ENCODE assay signal across 14 mouse cellular contexts in the genomic region with DNA sequence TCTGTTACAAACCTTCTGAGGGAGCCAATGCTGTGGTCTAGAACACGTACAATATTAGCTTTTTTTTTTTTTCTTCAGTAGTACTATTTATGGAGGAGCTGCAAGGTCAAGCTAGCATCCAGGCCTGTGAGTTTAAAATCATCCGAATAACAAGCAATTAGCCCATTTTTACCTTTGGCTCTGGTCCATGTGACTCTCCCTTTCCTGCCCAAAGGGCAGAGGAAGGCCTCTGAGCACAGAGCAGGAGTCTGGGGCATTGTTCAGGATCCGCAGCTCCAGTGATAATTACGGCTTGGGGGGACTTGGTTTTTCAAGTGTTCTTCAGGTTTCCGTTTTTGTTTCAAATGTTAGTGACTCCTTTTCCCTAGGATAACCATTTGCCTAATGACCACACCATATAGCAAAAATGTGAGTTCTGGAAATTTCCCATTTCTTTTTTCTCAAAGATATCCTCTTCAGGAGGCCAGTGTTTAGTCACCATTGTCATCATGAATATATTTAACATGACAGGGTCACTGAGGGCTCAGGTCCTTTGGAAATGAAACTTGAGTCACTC. TPM values are rescaled to one million over a fixed set of nuclear protein-coding genes. Genes with fewer than 3 reads are reported as not detected.
DNase-seq lines count a peak whose midpoint lies in the region; ATAC-seq and TF ChIP-seq lines count a peak whose summit lies in the region.
"Had no signal": no experiment of that assay in that cellular context is flagged by ENCODE, and none has a peak within 500 bp of the region (broad histone marks: within the 10 kb centered on the region; RNA-seq: fewer than 3 reads in every experiment).

No protein-coding gene starts in this region.

- peaks cover 3% of the 10 kb centered on the region; the same call in 1 of the 2 replicates for H3K4me1 ChIP-seq in liver, postnatal 0 days (ENCODE audit: insufficient read depth)
- no peaks in the 10 kb centered on the region for H3K4me1 ChIP-seq in liver, embryonic 11.5 days (replicated peaks; ENCODE audit: control insufficient read depth, insufficient read depth, low read length)
- H3K4me1 ChIP-seq: embryonic facial prominence, embryonic 12.5 days; stomach, embryonic 15.5 days had no signal

- no peak overlapping the region for H3K4me3 ChIP-seq in liver, postnatal 0 days (ENCODE audit: low read depth, low read length)
- no peak overlapping the region for H3K4me3 ChIP-seq in liver, embryonic 11.5 days (ENCODE audit: low read depth, low read length)
- H3K4me3 ChIP-seq: embryonic facial prominence, embryonic 12.5 days; stomach, embryonic 15.5 days had no signal

- H3K36me3 ChIP-seq in liver, postnatal 0 days (replicated peaks; ENCODE audit: insufficient read depth, low read length): no peaks in the 10 kb centered on the region
- no peaks in the 10 kb centered on the region for H3K36me3 ChIP-seq in liver, embryonic 11.5 days (ENCODE audit: control insufficient read depth, insufficient read depth, low read length)
- H3K36me3 ChIP-seq: embryonic facial prominence, embryonic 12.5 days; stomach, embryonic 15.5 days had no signal

- H3K27ac ChIP-seq in liver, postnatal 0 days (ENCODE audit: low read depth): peak overlapping the region; percentile 59
- H3K27ac ChIP-seq in liver, embryonic 11.5 days (ENCODE audit: low read depth, low read length): no peak overlapping the region
- H3K27ac ChIP-seq: embryonic facial prominence, embryonic 12.5 days; macrophage; stomach, embryonic 15.5 days had no signal

- no peak overlapping the region for H3K9ac ChIP-seq in liver, postnatal 0 days (replicated peaks)
- H3K9ac ChIP-seq in liver, embryonic 11.5 days (ENCODE audit: low read depth, low read length): no peak overlapping the region
- H3K9ac ChIP-seq: embryonic facial prominence, embryonic 12.5 days; stomach, embryonic 15.5 days had no signal

- DNase-seq in liver, postnatal 0 days: no peak
- DNase-seq in liver, embryonic 11.5 days (ENCODE audit: low spot score): no peak
- peak; percentile 55 to 66 for DNase-seq in adrenal gland, postnatal 36 days
- peak; percentile 23 for DNase-seq in heart, postnatal 4 days
- DNase-seq in retina, embryonic 14.5 days (ENCODE audit: low spot score): peak; percentile 29
- DNase-seq in layer of hippocampus, adult 9-10 months (ENCODE audit: low spot score): no peak
- DNase-seq in ovary, adult 18-20 months (ENCODE audit: low spot score): no peak
- DNase-seq: cerebellum, adult 9-11 months; layer of hippocampus, adult 9-11 months had no signal

- no peak overlapping the region for H3K4me2 ChIP-seq in liver, postnatal 0 days (ENCODE audit: low read depth, low read length)
- no peak overlapping the region for H3K4me2 ChIP-seq in liver, embryonic 11.5 days
- H3K4me2 ChIP-seq: embryonic facial prominence, embryonic 12.5 days; stomach, embryonic 15.5 days had no signal

- ATAC-seq in liver, postnatal 0 days: peak; percentile 31; the same call in 1 of the 2 replicates
- no peak for ATAC-seq in liver, embryonic 11.5 days (replicated peaks; ENCODE audit: low FRiP score)
- ATAC-seq: forebrain, embryonic 14.5 days; hindbrain, embryonic 16.5 days had no signal

- TF ChIP-seq CTCF in liver, postnatal 0 days (IDR thresholded peaks at IDR 0.05; ENCODE audit: low read depth): no peak

- no peaks in the 10 kb centered on the region for H3K9me3 ChIP-seq in liver, postnatal 0 days (ENCODE audit: low read length)
- no peaks in the 10 kb centered on the region for H3K9me3 ChIP-seq in liver, embryonic 11.5 days (ENCODE audit: control insufficient read depth, low read length)
- H3K9me3 ChIP-seq: embryonic facial prominence, embryonic 12.5 days; stomach, embryonic 15.5 days had no signal

- H3K27me3 ChIP-seq in liver, postnatal 0 days (ENCODE audit: insufficient read depth, low read length): no peaks in the 10 kb centered on the region
- H3K27me3 ChIP-seq in liver, embryonic 11.5 days (replicated peaks; ENCODE audit: control insufficient read depth, insufficient read depth, low read length): no peaks in the 10 kb centered on the region
- H3K27me3 ChIP-seq: embryonic facial prominence, embryonic 12.5 days; stomach, embryonic 15.5 days had no signal

- TF ChIP-seq EP300 in liver, postnatal 0 days (IDR thresholded peaks at IDR 0.05; ENCODE audit: low read depth): no peak

- WGBS in liver, postnatal 0 days (ENCODE audit: insufficient replicate concordance): 62% methylated on average over 5 of the region's 5 CpGs
- 67% methylated on average over 5 of the region's 5 CpGs for WGBS in liver, embryonic 11.5 days

RNA-seq across cellular contexts. Expression of a gene that starts 33.0 kb away (rescaled TPM):
- 57.7 and 71.5 TPM in 2 replicates for polyA plus RNA-seq in liver, postnatal 0 days (2015; fragmentation: Nextera tagmentation; extraction: Ambion mirVana)
- polyA plus RNA-seq in liver, embryonic 11.5 days (2014; fragmentation: Nextera tagmentation; extraction: Ambion mirVana): 146 and 148 TPM in 2 replicates
- total RNA-seq in adrenal gland, postnatal 36 days (2021): 100 to 1,000 TPM; 120 to 138 TPM
- 100 to 1,000 TPM; 124 TPM for total RNA-seq in heart, postnatal 4 days (2021)

RNA-seq across cellular contexts. Expression of a gene that starts 50.6 kb away (rescaled TPM):
- polyA plus RNA-seq in liver, postnatal 0 days (2015; fragmentation: Nextera tagmentation; extraction: Ambion mirVana): 135 and 150 TPM in 2 replicates
- polyA plus RNA-seq in liver, embryonic 11.5 days (2014; fragmentation: Nextera tagmentation; extraction: Ambion mirVana): 45.2 and 50.7 TPM in 2 replicates
- total RNA-seq in adrenal gland, postnatal 36 days (2021): 1,000 to 10,000 TPM; 2,132 to 4,124 TPM
- total RNA-seq in heart, postnatal 4 days (2021): 10 to 100 TPM; 76.0 to 80.9 TPM

Comparison
In these comparisons a context has a peak if more than half of its experiments do, and no peak if none do; other contexts are left out.
1. DNase-seq: peak in adrenal gland, postnatal 36 days (2 of 2), heart, postnatal 4 days (single experiment) and retina, embryonic 14.5 days (single experiment); none in liver, postnatal 0 days (single experiment), liver, embryonic 11.5 days (single experiment), layer of hippocampus, adult 9-10 months (single experiment) and ovary, adult 18-20 months (single experiment).
2. RNA of a gene that starts 50.6 kb away (total RNA-seq): 2,132 to 4,124 TPM in adrenal gland, postnatal 36 days; 76.0 to 80.9 TPM in heart, postnatal 4 days; every median in the first group is over 10 times any median in the second.